Mouse (Mus musculus): ENCODE measurements around the gene Umod.

Gene Umod

GRCm38 (mm10) chr7:119479256-119479655, at the start of gene Umod:
Umod (minus strand) TSS chr7:119479282.
- DNase-seq = no peak

- DNase-seq = no peak
Measured at GRCm38 (mm10) chr7:119528617-119529016, 49.5 kb upstream of the Umod start.

- DNase-seq = no peak
Measured at GRCm38 (mm10) chr7:119527548-119527947, 48.5 kb upstream of the Umod start.

GRCm38 (mm10) chr7:119527135-119527534, 48.1 kb upstream of the Umod start:
- DNase-seq = no peak

- DNase-seq = no peak
Measured at GRCm38 (mm10) chr7:119526486-119526885, 47.4 kb upstream of the Umod start.

- DNase-seq = peak; percentile 20
Measured at GRCm38 (mm10) chr7:119525881-119526281, 46.8 kb upstream of the Umod start.

- no peak for DNase-seq
Measured at GRCm38 (mm10) chr7:119523389-119523788, 44.3 kb upstream of the Umod start, which contains the start of gene Pdilt. Pdilt (minus strand) TSS chr7:119523489.

GRCm38 (mm10) chr7:119522385-119522784, 43.3 kb upstream of the Umod start:
- DNase-seq = no peak

- DNase-seq = no peak
Measured at GRCm38 (mm10) chr7:119521816-119522215, 42.7 kb upstream of the Umod start.

GRCm38 (mm10) chr7:119519654-119520053, 40.6 kb upstream of the Umod start:
- DNase-seq = peak; percentile 18

GRCm38 (mm10) chr7:119519163-119519562, 40.1 kb upstream of the Umod start, which contains the start of gene Acsm5:
Acsm5 (plus strand) TSS chr7:119519463.
- no peak for DNase-seq

GRCm38 (mm10) chr7:119516272-119516558, 37.1 kb upstream of the Umod start:
- no peak for DNase-seq

- no peak for DNase-seq
Measured at GRCm38 (mm10) chr7:119515492-119516271, 36.6 kb upstream of the Umod start.

GRCm38 (mm10) chr7:119513056-119513455, 34.0 kb upstream of the Umod start:
- DNase-seq = peak; percentile 36

- DNase-seq = no peak
Measured at GRCm38 (mm10) chr7:119511143-119511542, 32.1 kb upstream of the Umod start.

- DNase-seq = no peak
Measured at GRCm38 (mm10) chr7:119490041-119490780, 11.1 kb upstream of the Umod start.

GRCm38 (mm10) chr7:119486683-119487082, 7.6 kb upstream of the Umod start:
- DNase-seq = no peak

GRCm38 (mm10) chr7:119484154-119484553, 5.1 kb upstream of the Umod start:
- no peak for DNase-seq

GRCm38 (mm10) chr7:119476500-119477389, 2.3 kb downstream of the Umod start:
- DNase-seq = no peak

GRCm38 (mm10) chr7:119459185-119459584, 19.9 kb downstream of the Umod start, which contains the start of gene Gp2:
Gp2 (minus strand) TSS chr7:119459285.
- no peak for DNase-seq

GRCm38 (mm10) chr7:119454192-119454591, 24.9 kb downstream of the Umod start:
- no peak for DNase-seq

GRCm38 (mm10) chr7:119443849-119444248, 35.2 kb downstream of the Umod start:
- DNase-seq = no peak

- no peak for DNase-seq
Measured at GRCm38 (mm10) chr7:119441938-119442337, 37.1 kb downstream of the Umod start.

All from cerebellum, adult 11-12 months (tissue).